Mouse (Mus musculus) cerebellum, adult 2 months (tissue): ENCODE measurements around the gene Yap1.

ENCODE experiments used
- CTCF ChIP-seq: fragments of 200-500 bp; IDR thresholded peaks from 2 replicates; pipeline ENCODE4 v1.5.1; 2011; ENCODE audit warnings: low read depth, mild to moderate bottlenecking, control low read depth, low read length, moderate library complexity, borderline replicate concordance; ENCODE audit not compliant: insufficient read depth
- POLR2A ChIP-seq: fragments of 200-500 bp; IDR thresholded peaks from 2 replicates; pipeline ENCODE4 v1.6.1; 2011; ENCODE audit warnings: low read length, control low read depth, borderline replicate concordance; ENCODE audit not compliant: insufficient read depth

DNA sequence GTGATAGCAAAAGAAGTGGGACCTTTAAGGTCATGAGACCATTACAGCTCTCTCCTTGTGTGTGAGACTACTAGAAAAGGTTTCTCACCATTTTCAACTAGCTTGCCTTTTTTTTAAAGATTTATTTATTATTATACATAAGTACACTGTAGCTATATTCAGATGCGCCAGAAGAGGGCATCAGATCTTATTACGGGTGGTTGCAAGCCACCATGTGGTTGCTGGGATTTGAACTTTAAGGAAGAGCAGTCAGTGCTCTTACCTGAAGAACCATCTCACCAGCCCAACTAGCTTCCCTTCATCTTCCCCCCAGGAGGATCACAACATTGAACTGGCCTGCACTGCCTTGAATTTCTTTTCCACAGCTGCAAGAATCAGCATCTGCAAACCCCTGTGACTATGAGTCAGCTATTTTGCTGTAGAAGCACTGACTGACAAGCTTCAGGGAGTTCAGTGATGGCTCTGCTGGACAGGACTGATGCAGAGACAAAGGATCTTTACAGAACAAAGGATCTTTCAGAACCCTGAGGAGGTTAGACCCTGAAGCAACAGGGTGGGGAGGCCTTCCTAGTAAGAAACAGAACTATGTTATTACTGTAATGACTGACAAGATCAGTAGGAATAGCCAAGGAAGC, 96.9 kb downstream of the Yap1 start:
- TF ChIP-seq POLR2A, result no peak
- no peak for TF ChIP-seq CTCF
